Mouse (Mus musculus) layer of hippocampus, postnatal 25 days (tissue): ENCODE data around the gene Sfxn3. TPM values are rescaled to one million over a fixed set of nuclear protein-coding genes. Genes with fewer than 3 reads are reported as not detected.
A peak's percentile ranks its signal among the peaks of the same experiment; 100 is the strongest.

Experiments
- DNase-seq, 2 experiments: peaks; one replicate each; pipeline ENCODE4 v3.0.0; 2022; ENCODE audit warnings: mixed read lengths in 2 of 2, low spot score in 1 of 2; ENCODE audit errors: extremely low spot score in 1 of 2
- total RNA-seq, 2 experiments: library from RNA; stranded (reverse); gene quantifications; 2 replicates each; pipeline ENCODE4 v1.2.3; 2021

Gene Sfxn3
- total RNA-seq, 2 experiments from 2014 or later: 89.0 to 105 TPM

- DNase-seq: no peak
Measured at GRCm38 (mm10) chr19:45067758-45068510, 20.6 kb downstream of the Sfxn3 start.

DNA sequence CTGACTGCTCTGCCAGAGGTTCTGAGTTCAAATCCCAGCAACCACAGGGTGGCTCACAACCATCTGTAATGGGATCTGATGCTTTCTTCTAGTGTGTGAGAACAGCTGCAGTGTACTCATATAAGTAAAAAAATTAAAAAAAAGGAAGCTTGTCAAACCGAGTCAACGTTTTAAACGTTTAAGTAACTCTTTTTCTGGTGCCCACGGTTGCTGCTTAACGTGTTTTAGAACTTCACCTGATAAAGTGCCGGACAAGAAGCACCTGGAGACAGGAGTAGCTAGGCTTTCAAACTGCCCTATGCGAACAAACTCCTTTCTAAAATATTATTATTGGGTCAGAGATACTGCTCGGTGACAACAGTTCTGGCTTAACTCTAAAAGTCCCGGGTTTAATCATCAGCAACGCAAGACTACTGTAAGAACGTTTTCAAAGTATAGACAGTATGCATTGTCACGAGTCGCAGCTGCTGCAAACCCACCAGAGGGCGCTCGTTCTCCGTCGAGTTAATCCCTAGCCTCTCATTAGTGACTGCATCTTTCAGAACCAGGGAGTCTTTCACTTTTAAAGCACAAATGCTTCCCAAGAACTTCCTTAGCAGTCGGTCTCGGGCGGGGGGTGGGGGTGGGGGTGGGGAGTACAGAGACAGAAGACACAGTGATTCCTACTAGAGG lies 26.7 kb downstream of the Sfxn3 start:
- DNase-seq: peak in 1 of 2 experiments; percentile 93

DNA sequence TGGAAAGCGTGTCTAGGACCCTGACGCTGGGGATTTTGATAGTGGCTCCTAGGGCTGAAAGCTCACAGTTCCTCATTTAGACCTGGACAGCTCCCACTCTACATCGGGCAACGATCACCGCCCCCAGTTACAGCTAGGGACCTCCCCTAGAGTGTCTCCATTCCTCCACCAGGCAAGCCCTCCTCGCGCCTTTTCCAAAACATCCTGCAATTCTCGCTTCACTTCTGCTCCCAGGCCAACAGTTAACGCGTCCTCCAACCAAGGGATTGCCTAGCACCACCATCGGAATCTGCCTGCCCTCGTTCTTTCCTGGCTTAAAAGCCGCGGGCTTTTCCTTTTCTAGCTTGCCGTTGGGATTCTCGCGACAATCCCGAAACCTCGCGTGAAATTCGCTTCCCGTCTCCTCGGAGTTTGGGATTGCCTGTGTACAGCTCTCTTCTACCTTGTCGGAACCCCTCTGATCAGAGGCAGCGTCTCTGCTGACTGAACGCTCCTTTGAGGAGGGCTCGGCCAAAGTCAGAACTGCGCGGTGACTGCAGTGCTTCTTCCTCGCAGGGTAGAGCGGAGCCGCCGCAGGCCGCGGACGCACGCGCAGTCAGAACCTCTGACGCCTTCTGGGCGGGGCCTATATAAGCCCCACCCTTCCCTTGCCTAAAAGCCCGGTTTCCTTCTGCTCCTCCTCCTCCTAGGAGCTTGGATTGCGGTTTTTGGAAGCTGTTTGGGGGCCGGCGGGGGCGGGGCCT lies 27.4 kb downstream of the Sfxn3 start, which contains the start of gene Kazald1:
Kazald1 (plus strand) TSS at position 662 of the 743 bp plus-strand sequence.
- DNase-seq: peak; percentile 95 to 96

DNA sequence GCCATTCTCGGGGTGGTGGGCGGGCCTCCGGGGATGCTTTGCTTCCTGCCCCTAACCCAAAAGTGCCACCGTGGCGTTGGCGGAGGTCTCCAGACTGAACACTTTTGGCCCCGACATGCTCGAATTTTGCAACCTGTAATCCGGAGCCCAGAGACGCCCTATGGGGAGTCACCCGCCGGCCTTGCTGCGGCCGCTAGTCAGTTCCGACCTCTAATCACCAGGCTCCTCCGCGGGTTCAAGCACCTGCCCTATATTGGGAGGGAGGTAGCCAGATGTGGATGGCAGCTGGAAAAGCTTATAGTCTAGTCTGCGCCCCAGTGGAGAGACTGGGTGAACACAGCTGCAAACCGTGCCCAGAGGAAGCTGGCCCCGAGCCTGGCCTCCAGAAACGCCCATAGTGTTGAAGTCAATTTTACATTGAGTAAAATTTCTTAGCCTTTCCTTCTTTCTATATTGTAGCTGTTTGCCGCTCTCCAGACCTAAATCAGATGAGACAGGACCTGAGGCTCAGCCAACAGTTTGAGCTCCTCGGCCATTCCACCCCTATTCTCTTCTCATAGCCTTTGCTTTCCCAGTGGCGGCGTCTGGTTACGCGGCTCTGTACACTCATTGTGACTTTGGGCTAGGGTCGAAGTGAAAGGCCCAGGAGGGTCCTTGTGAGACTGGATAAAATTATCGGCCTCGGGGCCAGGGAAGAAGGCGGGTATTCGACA lies 28.2 kb downstream of the Sfxn3 start:
- no peak for DNase-seq

- DNase-seq: no peak
Measured at GRCm38 (mm10) chr19:45076036-45076575, 28.8 kb downstream of the Sfxn3 start.

- DNase-seq: peak in 1 of 2 experiments; percentile 36
Measured at GRCm38 (mm10) chr19:45076586-45077510, 29.5 kb downstream of the Sfxn3 start.

DNA sequence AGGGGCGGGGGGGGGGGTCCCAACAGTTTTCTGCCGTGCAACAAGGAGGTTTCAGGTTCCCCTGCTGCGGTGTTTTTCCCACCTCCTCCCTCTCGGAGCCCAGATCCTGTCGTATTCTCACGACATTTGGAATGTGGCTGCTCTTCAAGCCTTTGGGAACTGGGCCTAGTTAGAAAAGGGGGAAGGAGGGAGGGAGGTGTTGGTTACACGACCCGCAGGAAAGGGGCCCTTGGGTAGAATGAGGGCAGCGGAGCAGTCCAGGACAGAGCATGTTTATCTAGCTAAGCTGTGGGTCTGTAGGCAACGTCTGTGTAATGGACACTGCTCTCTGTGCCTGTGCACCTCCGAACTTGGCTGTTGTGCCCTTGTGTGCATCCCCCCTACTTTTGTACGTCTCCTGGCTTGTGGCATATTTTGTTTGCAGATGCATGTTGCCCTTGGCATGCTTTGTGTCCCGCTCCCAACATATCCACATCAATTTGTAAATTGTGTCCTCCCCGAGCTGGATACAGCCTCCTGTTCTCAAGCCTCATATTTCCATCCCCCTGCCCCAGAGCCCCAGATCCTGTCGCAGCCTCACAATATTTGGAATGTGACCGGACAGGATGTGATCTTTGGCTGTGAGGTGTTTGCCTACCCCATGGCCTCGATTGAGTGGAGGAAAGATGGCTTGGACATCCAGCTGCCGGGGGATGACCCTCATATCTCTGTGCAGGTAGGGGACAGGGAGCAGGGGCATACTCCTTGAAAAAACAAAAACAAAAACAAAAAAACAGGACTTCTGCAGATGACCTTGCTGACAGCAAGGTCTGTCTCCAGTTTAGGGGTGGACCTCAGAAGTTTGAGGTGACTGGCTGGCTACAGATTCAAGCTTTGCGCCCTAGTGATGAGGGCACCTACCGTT lies 30.7 kb downstream of the Sfxn3 start:
- no peak for DNase-seq

- no peak for DNase-seq
Measured at GRCm38 (mm10) chr19:45078971-45079764, 31.9 kb downstream of the Sfxn3 start.

DNA sequence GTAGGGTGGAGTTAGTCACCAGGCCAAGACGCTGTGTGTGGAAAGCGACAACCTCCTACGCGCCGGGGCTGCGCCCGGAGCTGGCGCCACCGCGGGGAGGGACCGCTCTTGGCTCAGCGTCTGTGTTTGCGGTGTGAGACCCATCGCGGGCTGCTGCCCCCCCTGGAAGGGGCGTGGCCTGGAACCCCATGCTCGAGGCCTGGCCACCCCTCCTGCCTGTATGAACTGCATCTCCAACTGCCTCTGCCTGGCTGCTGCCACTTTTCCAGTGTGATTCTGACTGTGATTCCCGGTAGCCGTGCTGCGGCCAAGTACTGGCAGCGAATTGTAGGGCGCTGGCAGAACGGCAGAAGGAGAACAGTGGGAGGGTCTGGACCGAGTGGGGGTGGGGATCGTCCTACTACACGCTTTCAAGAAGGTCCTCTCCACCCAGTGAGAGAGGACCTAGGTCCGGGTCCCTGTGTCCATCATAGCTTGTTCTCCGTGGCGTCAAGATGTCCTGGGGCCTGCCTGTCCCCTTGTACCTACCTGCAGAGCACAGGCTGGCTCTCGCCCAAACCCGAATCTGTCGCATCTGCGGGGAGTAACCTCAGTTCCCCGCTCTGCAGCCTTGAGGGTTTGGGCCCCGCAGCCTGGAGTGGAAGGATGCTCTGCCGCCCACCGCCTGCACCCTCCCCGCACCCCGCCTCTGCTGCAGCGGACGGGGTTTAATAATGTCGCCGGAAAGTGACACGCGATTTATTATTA lies 32.6 kb downstream of the Sfxn3 start:
- DNase-seq: no peak

DNA sequence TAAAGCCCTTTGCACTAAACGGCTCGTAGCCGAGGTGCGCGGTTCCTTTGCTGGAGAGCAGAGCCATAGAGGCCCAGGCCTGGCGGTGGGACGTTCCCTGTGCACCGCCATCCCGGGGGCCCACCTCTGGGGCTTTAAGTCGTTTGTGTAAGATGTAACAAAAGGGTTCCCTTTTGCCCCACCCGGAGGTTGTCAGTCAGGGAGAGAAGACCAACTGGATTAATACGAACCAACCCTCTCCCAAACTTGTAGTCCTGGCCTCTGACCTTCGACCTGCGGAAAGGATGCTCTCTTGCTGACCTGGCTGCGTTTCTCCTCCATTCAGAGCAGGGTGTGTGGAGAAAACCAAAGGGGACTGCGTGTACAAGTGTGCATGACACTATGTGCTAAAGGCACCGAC lies 33.4 kb downstream of the Sfxn3 start:
- DNase-seq: no peak

GRCm38 (mm10) chr19:45081279-45081678 lies 34.0 kb downstream of the Sfxn3 start:
- peak in 1 of 2 experiments; percentile 87 for DNase-seq

DNA sequence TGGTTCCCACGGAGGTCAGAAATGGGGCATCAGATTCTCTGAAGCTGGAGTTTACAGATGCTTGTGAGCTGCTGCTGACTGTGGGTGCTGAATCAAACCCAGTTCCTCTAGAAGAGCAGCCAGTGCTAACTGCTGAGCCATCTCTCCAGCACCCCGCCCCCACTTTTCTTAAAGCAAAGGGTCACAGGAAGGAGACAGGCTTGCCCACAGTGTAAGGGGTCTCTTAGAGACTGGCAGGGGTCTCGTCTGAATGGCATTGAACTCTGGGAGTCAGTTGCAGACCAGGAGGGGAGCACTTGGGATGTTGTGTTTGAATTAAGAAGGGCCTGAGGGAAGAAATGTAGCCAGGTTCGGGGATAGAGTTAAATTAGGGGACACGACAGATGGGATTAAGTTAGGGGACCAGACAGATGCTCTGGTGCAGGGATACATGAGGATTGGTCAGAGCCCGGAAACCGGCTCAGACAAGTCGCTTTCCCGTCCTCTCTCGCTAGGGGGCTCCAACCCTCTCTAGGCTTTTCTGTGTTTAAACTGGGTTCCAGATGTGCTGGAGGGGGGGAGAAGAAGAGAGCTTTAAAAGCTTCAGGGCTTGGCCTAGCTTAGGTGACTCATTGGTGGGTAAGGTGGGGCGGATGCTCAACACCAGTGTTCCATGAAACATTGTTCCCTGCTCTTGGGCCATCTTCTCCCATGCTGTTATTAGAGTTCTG lies 34.7 kb downstream of the Sfxn3 start:
- peak in 1 of 2 experiments; percentile 55 for DNase-seq

- DNase-seq: no peak
Measured at GRCm38 (mm10) chr19:45097868-45098267, 50.6 kb downstream of the Sfxn3 start.

- DNase-seq: no peak
Measured at GRCm38 (mm10) chr19:45100486-45101270, 53.4 kb downstream of the Sfxn3 start.

DNA sequence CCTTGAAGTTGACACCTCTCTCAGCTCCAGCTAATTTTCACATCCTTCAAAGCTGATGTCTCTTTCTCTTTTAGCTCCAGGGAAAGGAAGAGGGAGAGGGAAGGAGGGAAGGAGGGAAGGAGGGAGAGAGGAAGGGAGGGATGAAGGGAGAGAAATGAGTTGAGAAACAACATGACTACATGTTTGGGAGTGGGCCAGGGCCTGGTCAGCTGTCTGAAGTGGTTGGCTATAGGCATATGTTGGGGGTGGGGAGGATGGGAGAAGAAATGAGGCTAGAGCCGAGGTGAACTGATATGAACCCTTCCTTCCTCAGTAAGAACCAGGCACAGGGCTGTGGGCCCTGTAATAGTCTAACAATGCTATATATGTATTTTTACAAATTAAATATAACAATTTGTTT lies 58.3 kb downstream of the Sfxn3 start:
- DNase-seq: no peak
